Mouse (Mus musculus) urinary bladder, adult 18-20 months (tissue): ENCODE measurements at regions not wholly inside any gene's neighbourhood (a gene's known extent, or its start where the extent isn't known, plus 50 kb on each side); places are given as distances from the start of the nearest gene placed in this dataset.

Source experiments
- DNase-seq, 2 experiments: peaks; one replicate each; pipeline ENCODE4 v3.0.0; 2022; ENCODE audit warnings: low spot score in 2 of 2, mixed read lengths in 2 of 2

- no peak for DNase-seq
Measured at GRCm38 (mm10) chr1:193800998-193801397, 430.9 kb upstream of the Camk1g start.

DNA sequence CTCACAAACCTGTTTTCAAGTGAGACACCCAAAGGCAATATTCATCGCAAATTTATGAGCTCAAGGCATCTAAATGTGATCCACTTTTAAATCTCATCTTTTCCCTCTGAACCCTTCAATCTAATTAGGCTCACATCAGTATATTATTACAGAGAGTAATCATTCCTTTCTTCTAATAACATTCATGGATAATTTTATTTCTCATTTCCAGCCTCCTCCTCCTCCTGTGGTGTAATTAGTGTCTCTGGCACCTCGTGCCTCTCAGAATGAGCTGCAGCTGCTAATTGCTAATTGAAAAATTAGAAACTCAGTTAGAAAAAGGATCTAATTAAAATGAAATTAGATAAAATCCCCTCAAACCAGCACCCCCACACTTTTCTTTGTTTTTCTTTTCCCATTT, 420.5 kb upstream of the Camk1g start:
- DNase-seq, result no peak

DNA sequence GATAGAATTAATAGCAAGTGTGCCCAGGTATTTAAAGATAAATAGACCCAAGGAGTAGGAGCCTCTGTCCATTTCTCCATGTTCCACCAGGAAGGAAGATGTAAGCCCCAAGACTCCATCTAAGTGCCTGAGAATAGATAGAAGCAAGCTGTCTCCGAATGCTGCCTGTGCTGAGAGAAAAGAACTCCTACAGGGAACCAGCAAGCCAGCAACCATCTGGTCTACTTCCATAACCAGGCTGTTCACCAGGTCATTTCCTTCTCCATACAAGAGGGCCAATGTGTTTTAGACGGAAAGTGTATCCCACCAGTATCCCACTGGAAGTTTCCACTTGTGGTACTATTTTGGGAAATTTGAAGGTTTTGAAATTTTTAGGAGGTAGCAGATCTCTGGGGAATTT, 418.4 kb upstream of the Camk1g start:
- no peak for DNase-seq

DNA sequence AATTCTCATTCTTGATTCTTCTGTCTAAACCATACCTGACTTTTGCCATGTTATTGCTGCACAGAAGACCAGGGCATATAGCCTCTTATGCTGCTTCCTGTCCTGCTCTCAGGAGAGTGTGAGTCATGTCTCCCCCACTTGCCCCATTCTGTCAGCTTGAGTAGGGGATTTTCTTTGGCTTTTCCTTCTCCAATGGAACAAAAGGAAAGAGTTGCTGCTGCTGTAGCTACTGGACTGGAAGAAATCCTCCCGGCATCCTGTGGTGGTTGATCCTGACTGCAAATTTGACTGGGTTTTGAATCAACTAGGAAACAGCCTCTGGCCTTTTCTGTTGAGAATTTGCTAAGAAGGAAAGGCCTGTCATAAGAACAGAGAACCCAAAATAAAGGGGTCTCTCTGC, 417.3 kb upstream of the Camk1g start:
- no peak for DNase-seq

DNA sequence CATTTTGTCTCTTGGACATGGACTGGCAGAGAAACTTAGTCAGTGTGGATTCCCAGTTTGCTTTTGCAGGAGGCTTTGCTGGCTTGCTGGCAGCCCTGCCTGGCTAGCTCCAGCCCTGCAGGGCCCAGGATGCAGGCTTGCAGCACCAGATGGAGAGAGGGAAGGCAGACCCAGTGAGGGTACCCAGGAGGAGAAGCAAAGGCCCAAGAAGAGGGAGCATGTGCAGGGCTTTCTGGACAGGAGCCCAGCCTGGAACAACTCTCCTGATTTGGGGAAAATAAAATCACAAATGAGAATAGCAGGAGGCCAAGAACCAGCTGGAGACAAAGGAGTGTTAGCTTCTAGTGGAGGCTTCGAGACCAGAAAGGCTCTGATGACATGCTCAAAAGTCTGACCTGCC, 414.9 kb upstream of the Camk1g start:
- no peak for DNase-seq

- DNase-seq, result no peak
Measured at GRCm38 (mm10) chr1:193784526-193784925, 414.4 kb upstream of the Camk1g start.

DNA sequence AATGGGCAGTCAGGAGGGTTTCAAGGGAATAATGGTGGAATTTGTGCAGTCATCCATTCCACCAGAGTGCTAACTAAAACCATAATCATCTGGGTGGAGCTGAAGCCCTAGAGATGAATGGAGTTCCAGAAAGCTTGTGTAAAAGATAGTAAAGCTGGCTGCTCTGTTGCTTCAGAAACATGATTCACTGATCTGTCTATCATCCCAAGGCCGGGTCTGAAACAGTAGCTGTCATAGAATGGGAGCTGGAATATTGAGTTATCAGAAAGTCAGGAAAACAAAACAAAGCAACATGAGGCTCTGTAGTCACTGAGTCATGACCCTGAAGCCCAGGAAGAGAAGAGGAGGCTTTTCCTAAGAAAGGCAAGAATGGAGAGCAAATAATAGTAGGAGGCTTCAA, 408.1 kb upstream of the Camk1g start:
- DNase-seq, result no peak

GRCm38 (mm10) chr1:193769546-193769945, 399.4 kb upstream of the Camk1g start:
- no peak for DNase-seq

GRCm38 (mm10) chr1:193764103-193764502, 394.0 kb upstream of the Camk1g start:
- no peak for DNase-seq

- DNase-seq, result no peak
Measured at GRCm38 (mm10) chr1:193751819-193752251, 381.7 kb upstream of the Camk1g start.

- DNase-seq, result no peak
Measured at GRCm38 (mm10) chr1:193750929-193751328, 380.8 kb upstream of the Camk1g start.

GRCm38 (mm10) chr1:193747426-193747960, 377.4 kb upstream of the Camk1g start:
- no peak for DNase-seq

- no peak for DNase-seq
Measured at GRCm38 (mm10) chr1:193742688-193743087, 372.6 kb upstream of the Camk1g start.

- DNase-seq, result no peak
Measured at GRCm38 (mm10) chr1:193738821-193739220, 368.7 kb upstream of the Camk1g start.

DNA sequence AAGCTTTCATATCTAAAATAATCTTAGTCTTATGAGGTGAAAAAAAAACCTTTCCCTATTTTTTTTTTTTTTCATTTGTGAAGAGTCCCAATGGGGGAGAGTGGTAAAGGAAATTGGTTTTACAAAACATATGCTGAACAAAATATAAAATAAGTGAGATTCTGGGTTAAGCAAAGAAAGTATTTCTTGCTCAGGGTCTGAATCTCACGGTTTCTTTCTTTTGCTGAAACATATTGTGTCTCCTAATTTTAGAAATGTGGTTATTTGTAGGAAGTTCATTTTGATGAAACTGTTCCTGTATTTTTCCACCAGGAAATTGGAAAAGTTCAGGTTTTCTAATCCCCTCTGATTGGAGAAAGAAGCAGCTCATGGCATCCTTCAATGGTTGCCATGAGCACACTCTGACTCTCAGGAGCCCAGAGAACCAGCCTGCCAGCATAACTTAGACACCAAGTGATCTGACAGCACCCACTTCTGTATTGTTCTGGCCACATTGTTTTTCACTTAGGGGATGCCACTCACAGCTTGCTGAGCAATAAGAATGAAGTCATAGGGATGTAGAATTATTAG, 365.9 kb upstream of the Camk1g start:
- no peak for DNase-seq

- no peak for DNase-seq
Measured at GRCm38 (mm10) chr1:193734014-193734763, 364.1 kb upstream of the Camk1g start.

DNA sequence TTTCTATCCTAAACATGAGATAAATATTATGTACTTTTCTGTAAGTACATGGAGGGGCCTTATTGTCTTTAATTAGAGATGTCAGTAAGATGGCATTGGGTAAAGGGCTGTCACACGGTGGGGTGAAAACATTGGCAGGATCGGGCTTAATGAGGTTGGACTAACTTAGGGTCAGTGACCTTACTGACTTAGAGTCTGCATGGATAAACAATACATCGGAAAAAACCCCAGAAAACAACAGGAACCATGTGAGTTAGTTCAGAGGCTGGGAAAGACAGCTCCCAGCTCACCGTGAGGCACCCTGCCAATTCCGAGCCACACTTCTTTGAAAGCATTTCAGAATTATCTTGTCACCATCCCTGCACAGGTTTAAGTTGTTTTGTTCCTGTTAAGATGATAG, 363.3 kb upstream of the Camk1g start:
- DNase-seq, result no peak

- no peak for DNase-seq
Measured at GRCm38 (mm10) chr1:193732113-193732512, 362.0 kb upstream of the Camk1g start.

GRCm38 (mm10) chr1:193721850-193722249, 351.8 kb upstream of the Camk1g start:
- DNase-seq, result no peak

- DNase-seq, result no peak
Measured at GRCm38 (mm10) chr1:193720420-193720851, 350.3 kb upstream of the Camk1g start.

DNA sequence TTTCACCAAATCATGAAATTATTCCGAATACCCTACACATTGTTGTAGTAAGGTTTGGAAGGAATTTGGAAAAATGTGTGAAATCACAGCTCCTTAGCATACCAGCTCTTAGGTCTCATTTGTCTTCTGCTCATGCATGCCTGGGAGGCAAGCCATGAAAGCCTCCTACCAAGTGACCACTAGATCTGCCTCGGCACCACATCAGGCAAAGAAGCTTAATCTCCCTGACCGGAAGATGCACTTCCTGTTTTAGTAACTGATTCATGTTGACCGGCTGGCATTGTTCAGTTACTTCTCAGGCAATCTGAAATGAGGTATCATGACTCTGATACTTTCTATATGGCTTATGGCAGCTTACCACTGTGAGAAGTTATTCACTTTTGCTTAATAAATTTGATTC, 345.2 kb upstream of the Camk1g start:
- no peak for DNase-seq

DNA sequence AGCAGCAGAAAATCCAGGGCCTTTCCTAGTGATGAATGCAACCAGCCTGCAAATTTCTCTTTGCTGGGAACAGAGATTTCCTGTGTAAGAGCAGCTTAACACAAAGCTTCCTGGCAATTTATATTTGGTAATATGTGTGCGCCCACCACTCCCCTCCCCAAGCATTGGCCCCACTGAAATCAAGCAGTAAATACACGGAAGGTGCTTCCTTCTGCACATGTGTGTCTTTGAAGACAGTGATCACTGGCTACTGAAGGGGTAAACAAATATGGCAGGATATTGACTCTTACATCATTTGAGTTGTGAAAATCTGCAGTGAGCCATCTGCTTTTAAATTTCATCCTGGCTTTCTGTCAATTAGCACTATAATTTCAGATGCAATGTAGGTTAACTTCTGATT, 344.5 kb upstream of the Camk1g start:
- no peak for DNase-seq

GRCm38 (mm10) chr1:193705205-193705604, 335.1 kb upstream of the Camk1g start:
- no peak for DNase-seq
